Mouse (Mus musculus): ENCODE data around the gene Incenp. TPM values are rescaled to one million over a fixed set of nuclear protein-coding genes. Genes with fewer than 3 reads are reported as not detected.

Gene Incenp
- total and polyA plus RNA-seq, 3 experiments: 91.0 to 216 TPM; not detected in 1

DNA sequence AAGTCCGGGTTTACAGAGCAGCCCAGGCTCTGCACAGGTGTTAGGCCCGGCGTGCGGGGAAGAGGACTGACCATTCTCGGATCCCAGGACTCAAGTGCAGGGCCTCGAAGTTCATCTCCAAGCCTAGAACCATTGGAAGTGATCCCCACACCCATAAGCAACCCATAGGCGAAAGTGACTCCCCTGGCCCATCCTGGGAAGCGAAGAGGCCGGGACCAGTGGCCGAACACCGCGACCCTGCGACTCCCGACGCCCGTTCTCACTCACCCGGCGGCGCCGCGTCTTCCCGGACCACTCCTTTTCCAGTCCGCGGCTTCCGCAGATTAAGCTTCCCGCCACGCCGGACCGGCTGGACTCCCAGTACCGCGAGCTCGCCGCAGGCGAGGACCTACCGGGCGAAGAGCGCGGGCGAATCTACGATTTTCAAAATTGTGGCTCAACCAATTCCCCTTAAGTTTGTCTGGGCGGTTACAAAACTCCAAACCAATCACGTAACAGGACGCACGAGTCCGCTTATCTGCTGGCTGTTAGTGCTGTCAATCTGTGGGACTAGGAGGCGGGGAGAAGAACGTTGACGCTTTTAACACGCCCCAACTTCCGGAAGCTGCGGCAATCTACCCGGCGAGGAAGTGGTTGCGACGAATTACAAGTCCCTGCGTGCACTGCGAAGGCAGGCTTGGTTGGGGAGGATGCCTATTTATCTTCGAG, at the start of gene Incenp (continued):
- no peak for TF ChIP-seq USF1 (IDR thresholded peaks at IDR 0.05; ENCODE audit: low read depth, low read length)
- TF ChIP-seq JUND (IDR thresholded peaks at IDR 0.05; ENCODE audit: low read depth, low read length): no peak
- TF ChIP-seq CHD2 (IDR thresholded peaks at IDR 0.05; ENCODE audit: low read length): peak; percentile 83
- peak; percentile 82; the same call in 1 of the 2 replicates for TF ChIP-seq POLR2AphosphoS2 (IDR thresholded peaks at IDR 0.05; ENCODE audit: low read length)

DNA sequence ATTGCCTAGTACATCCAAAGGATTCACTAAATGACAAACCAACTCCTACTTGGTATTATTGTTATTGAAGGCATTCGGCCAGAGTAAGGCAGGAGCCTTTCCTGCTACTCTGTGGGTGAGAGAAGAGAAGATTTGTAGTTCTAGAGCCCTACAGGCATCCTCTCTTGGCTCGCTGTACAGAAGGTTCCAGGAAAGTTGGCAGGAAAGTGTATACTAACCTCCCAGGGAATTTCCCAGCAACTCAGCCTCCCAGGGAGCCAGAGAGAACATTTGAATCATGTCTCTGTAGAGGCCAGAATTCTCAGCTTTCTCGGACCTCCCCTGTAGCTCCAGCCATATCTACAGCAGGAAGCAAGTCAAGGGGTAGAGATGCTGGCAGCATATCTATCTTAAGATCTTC, 47.6 kb upstream of the Incenp start:
- H3K4me1 ChIP-seq (ENCODE audit: control insufficient read depth in 1 of 2, insufficient read depth in 2 of 2, low read length in 2 of 2): peaks cover 5 to 16% of the 10 kb centered on the region in 2 experiments; a peak in 3 of 4 replicates
- H3K79me2 ChIP-seq (ENCODE audit: control insufficient read depth, insufficient read depth, low read length, poor library complexity): no peaks in the 10 kb centered on the region
- no peak overlapping the region for H3K9ac ChIP-seq (ENCODE audit: control insufficient read depth, low read depth, low read length, poor library complexity, severe bottlenecking)
- H3K4me3 ChIP-seq (ENCODE audit: control insufficient read depth in 1 of 2, insufficient read depth in 1 of 2, low read depth in 2 of 2, low read length in 2 of 2): no peak overlapping the region
- no peaks in the 10 kb centered on the region for H3K36me3 ChIP-seq (ENCODE audit: control insufficient read depth in 1 of 2, insufficient read depth in 2 of 2, low read length in 2 of 2)
- H3K27ac ChIP-seq (ENCODE audit: control insufficient read depth, low read depth, low read length): no peak overlapping the region
- no peak for DNase-seq (ENCODE audit: low read depth, low spot score)
- H3K9me3 ChIP-seq (replicated peaks; ENCODE audit: insufficient read depth, low read length): no peaks in the 10 kb centered on the region
- no peaks in the 10 kb centered on the region for H3K27me3 ChIP-seq (ENCODE audit: control insufficient read depth in 1 of 2, insufficient read depth in 2 of 2, low read length in 2 of 2)
- TF ChIP-seq ETS1 (IDR thresholded peaks at IDR 0.05; ENCODE audit: low read depth, low read length): no peak
- TF ChIP-seq NRF1 (IDR thresholded peaks at IDR 0.05; ENCODE audit: insufficient read depth, low read depth, low read length, poor library complexity, severe bottlenecking): no peak
- TF ChIP-seq USF2 (IDR thresholded peaks at IDR 0.05; ENCODE audit: borderline replicate concordance in 1 of 2, insufficient read depth in 1 of 2, low read depth in 1 of 2, low read length in 2 of 2): no peak
- no peak for TF ChIP-seq POLR2AphosphoS5 (IDR thresholded peaks at IDR 0.05; ENCODE audit: borderline replicate concordance, low read depth, low read length)
- TF ChIP-seq NELFE (IDR thresholded peaks at IDR 0.05; ENCODE audit: low read depth, low read length): no peak
- no peak for TF ChIP-seq RCOR1 (IDR thresholded peaks at IDR 0.05; ENCODE audit: low read depth, low read length)
- no peak for TF ChIP-seq UBTF (IDR thresholded peaks at IDR 0.05; ENCODE audit: borderline replicate concordance, insufficient read depth, low read depth, low read length)
- TF ChIP-seq USF1 (IDR thresholded peaks at IDR 0.05; ENCODE audit: low read depth, low read length): no peak

DNA sequence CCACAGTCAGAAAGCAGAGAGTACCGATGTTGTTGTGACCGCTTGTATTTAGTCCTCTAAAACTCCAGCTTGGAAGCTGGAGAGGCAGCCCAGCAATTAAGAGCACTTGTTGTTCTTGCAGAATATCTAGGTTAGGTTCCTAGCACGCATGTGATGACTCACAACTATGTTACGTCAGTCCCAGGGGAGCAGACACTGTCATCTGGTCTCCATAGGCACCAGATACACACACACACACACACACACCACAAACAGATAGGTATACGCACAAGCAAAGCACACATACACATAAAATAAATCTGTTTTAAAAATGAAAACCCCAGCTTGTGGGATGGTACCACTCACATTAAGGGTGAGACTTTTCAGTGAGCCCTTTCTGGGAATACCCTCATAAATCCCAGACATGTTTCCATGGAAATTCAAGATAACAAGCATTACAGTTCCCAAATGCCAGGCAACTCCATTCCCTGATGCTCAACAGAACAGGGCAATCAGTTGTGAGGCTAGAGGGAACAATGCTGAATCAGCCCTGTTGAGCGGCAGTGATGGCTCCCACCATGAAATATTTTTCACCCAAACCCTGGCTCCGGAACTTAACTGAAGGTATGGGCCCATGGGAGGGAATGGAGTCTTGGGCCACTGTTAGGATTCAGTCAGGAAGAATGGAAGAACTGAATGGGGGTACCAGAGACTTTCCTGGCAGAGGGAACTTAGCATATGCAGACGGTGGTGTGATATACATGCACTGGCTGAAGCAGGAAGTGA, 46.6 kb upstream of the Incenp start:
- peaks cover 5 to 16% of the 10 kb centered on the region in 2 experiments; a peak in 3 of 4 replicates for H3K4me1 ChIP-seq (ENCODE audit: control insufficient read depth in 1 of 2, insufficient read depth in 2 of 2, low read length in 2 of 2)
- H3K9me3 ChIP-seq (replicated peaks; ENCODE audit: insufficient read depth, low read length): no peaks in the 10 kb centered on the region
- H3K27ac ChIP-seq (ENCODE audit: control insufficient read depth, low read depth, low read length): no peak overlapping the region
- no peaks in the 10 kb centered on the region for H3K36me3 ChIP-seq (ENCODE audit: control insufficient read depth in 1 of 2, insufficient read depth in 2 of 2, low read length in 2 of 2)
- no peak for TF ChIP-seq MAZ (IDR thresholded peaks at IDR 0.05; ENCODE audit: low read depth, low read length)
- no peak for TF ChIP-seq POLR2A (IDR thresholded peaks at IDR 0.05; ENCODE audit: control insufficient read depth in 1 of 2, insufficient read depth in 1 of 2, low read depth in 1 of 2, low read length in 2 of 2, poor library complexity in 1 of 2)
- no peak for TF ChIP-seq EP300 (IDR thresholded peaks at IDR 0.05; ENCODE audit: low read depth in 1 of 2, low read length in 2 of 2)
- TF ChIP-seq BHLHE40 (IDR thresholded peaks at IDR 0.05; ENCODE audit: borderline replicate concordance, low read depth, low read length): no peak
- TF ChIP-seq KAT2A (conservative IDR thresholded peaks at IDR 0.05; ENCODE audit: low read depth, low read length): no peak
- no peak for TF ChIP-seq ELF1 (IDR thresholded peaks at IDR 0.05; ENCODE audit: low read depth, low read length)
- TF ChIP-seq MAFK (IDR thresholded peaks at IDR 0.05; ENCODE audit: borderline replicate concordance, low read depth, low read length): no peak
- H3K27me3 ChIP-seq (ENCODE audit: control insufficient read depth in 1 of 2, insufficient read depth in 2 of 2, low read length in 2 of 2): no peaks in the 10 kb centered on the region
- H3K9ac ChIP-seq (ENCODE audit: control insufficient read depth, low read depth, low read length, poor library complexity, severe bottlenecking): no peak overlapping the region
- H3K4me3 ChIP-seq (ENCODE audit: control insufficient read depth in 1 of 2, insufficient read depth in 1 of 2, low read depth in 2 of 2, low read length in 2 of 2): no peak overlapping the region
- no peak for DNase-seq (ENCODE audit: low read depth, low spot score)
- H3K79me2 ChIP-seq (ENCODE audit: control insufficient read depth, insufficient read depth, low read length, poor library complexity): no peaks in the 10 kb centered on the region
